Mouse (Mus musculus) heart, adult 2 months (tissue): Measurements from ENCODE around the gene Gm5936.
"Not testable (repeated sequence)": the region's sequence is repeated elsewhere in the genome, so short reads cannot be mapped to it uniquely, and the experiment has no call there.

Source experiments
- CTCF ChIP-seq: fragments of 200-600 bp; IDR thresholded peaks from 2 replicates; pipeline ENCODE4 v1.8.1; 2022; ENCODE audit warnings: antibody characterized with exemption, mild to moderate bottlenecking, moderate library complexity
- EP300 ChIP-seq: fragments of 200-500 bp; IDR thresholded peaks from 2 replicates; pipeline ENCODE4 v1.6.1; 2011; ENCODE audit warnings: low read depth, low read length, control low read depth; ENCODE audit not compliant: insufficient read depth
- POLR2A ChIP-seq: fragments of 200-500 bp; IDR thresholded peaks from 2 replicates; pipeline ENCODE4 v1.6.1; 2011; ENCODE audit warnings: mild to moderate bottlenecking, low read depth, low read length, control low read depth; ENCODE audit not compliant: insufficient read depth

DNA sequence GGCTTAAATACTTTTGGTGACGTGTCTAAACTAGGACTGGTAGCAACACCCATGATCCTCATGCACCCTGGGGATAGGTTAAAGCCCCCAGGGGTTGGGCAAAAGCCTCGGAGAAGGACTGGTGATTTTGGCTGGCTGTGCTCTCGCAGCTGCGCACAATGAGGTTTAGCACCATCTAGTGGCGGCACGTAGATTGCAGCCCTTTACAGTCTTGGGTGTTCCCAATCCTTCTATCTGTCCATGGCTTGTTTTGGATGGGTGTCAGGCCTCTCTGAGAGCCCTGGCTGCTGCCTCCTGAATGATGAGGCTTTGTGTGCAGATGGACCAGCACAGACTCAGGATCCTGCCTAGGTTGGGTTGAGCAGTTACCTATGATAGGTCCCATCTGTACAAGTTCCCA is 43.1 kb downstream of the Gm5936 start:
- TF ChIP-seq POLR2A, EP300: not testable (repeated sequence)
- peak; percentile 41 for TF ChIP-seq CTCF
